Mouse (Mus musculus) adrenal gland, postnatal 14 days (tissue): ENCODE measurements around the gene Olfr869. TPM values are rescaled to one million over a fixed set of nuclear protein-coding genes. Genes with fewer than 3 reads are reported as not detected.

Experiments used
- DNase-seq: peaks from one replicate; pipeline ENCODE4 v3.0.0; 2021; ENCODE audit warnings: mixed read lengths
- long read RNA-seq, 2 experiments: library from polyadenylated mRNA; stranded (forward); transcript quantifications; one replicate each; pipeline ENCODE4 v2.0.0; 2021
- total RNA-seq: library from RNA; stranded (reverse); gene quantifications from 2 replicates; pipeline ENCODE4 v1.2.3, GENCODE M21; 2021

The Olfr869 gene
- not detected in 2 replicates for total RNA-seq
- long read RNA-seq, experiment 1, result 0 reads
- long read RNA-seq, experiment 2, result 0 reads

DNA sequence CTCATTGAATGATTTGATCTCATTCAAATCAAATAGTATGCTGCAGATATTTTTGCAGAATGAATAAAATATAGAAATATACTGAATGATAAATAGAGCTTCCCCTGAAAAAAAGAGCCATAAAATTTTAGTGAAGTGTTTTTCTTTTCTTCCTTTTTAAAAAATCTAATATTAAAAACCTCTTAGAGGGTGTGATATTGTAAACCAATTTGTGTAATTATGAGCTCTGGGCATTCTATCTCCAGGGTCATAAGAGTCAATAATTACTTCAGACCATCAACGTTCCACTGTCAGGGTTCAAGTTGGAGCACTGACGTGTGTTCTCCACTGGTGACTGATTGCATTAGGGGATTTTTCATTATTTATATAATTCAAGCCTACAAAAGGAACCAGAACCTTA, at the start of gene Olfr869:
Gene Olfr869 (plus strand): TSS at position 301 of the 400 bp plus-strand sequence.
- no peak for DNase-seq

DNA sequence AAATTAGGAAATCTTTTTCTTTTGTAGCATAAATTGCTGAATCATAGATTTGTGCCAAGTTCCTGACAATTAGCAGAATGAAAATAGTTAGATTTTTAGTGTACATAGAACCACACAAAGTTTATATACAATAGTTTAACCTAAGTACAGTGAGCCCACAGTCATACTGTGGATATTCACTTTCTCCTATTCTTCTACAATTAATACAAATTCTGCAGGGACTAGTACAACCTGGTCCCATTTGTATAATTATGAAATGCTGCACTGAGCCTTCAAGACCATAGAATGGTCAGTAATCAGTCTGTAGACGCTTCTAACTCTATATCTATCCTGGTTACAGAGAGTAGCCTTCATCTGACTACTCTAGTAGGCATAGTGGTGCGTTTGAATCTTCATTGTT, 30.5 kb upstream of the Olfr869 start, which contains the start of gene Olfr868:
Gene Olfr868 (plus strand): TSS at position 301 of the 400 bp plus-strand sequence.
- DNase-seq, result no peak

DNA sequence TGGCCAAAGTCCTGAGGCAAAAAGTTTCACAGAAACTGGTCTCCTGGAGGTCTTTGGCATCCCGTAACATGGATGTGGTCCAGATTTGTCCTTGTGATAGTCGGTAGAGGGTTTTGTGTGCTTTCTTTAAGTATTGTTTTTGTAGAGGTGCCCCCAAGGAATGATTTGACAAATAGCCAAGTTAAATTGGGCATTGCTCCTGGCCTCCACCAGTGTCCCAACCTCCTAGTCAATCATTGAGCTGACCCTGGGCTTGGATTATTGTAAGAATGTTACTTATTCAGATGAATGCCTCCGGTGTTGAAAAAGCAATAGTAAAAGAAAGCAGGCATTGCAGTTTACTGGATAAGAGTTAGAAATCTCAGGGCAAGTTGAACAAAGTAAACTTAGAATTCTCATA, 20.9 kb downstream of the Olfr869 start:
- DNase-seq, result no peak

DNA sequence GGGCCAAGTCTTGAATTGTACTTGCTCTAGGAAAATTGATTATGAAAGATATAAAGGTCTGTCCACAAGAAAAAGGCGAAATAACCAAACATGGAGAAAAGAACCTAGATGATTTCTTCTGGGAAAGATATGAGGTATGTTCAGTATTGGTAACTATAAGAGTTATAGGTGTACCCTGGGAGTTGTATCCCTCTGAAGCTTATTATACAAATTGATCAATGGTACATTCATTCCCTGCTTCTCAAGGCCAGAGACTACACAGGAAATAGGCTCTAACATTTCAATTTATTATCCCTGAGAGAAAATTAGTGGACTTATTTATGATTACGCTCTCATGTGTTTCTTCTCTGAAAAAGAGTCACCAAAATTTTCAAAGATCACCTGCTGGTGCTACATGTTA, 45.1 kb downstream of the Olfr869 start, which contains the start of gene Olfr870:
Gene Olfr870 (minus strand): TSS at position 101 of the 400 bp plus-strand sequence.
- DNase-seq, result no peak

DNA sequence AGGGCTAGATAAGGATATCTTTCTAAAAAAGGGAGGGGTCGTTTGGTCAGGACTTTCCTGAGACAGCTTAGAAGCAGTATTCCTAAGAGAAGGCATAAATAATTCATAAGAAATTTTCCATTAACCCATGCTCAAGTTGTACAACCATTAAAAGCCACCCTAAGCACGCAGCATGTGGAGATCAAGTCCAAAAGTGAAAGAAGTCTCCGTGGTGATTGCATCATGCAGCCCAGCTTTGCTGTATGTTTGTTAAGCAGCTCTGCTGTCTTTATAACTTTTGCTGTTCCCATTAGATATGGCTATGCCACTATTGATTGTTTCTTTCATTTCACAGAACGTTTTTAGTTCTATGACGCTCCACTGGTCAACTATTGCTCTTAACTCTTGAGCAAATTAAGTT, 50.7 kb downstream of the Olfr869 start:
- no peak for DNase-seq

Other genes starting within 250 kb of the Olfr869 start
- not detected in 2 replicates for gene Olfr862, start 241.0 kb upstream of the Olfr869 start, total RNA-seq
- not detected in 2 replicates for gene Olfr77, start 212.1 kb upstream of the Olfr869 start, total RNA-seq
- gene Olfr866, start 101.0 kb upstream of the Olfr869 start, total RNA-seq, result not detected in 2 replicates
- gene Olfr867, start 71.4 kb upstream of the Olfr869 start, total RNA-seq, result not detected in 2 replicates
- gene Olfr868, start 30.4 kb upstream of the Olfr869 start, total RNA-seq, result not detected in 2 replicates
- not detected in 2 replicates for gene Olfr870, start 45.0 kb downstream of the Olfr869 start, total RNA-seq
- gene Olfr871, start 83.2 kb downstream of the Olfr869 start, total RNA-seq, result not detected in 2 replicates
- not detected in 2 replicates for gene Olfr872, start 108.1 kb downstream of the Olfr869 start, total RNA-seq
- not detected in 2 replicates for gene Olfr39, start 153.3 kb downstream of the Olfr869 start, total RNA-seq
- gene Olfr873, start 169.5 kb downstream of the Olfr869 start, total RNA-seq, result not detected in 2 replicates
- not detected in 2 replicates for gene Olfr18, start 207.1 kb downstream of the Olfr869 start, total RNA-seq